Mouse (Mus musculus): Measurements from ENCODE around the gene Rnf6.

DNA sequence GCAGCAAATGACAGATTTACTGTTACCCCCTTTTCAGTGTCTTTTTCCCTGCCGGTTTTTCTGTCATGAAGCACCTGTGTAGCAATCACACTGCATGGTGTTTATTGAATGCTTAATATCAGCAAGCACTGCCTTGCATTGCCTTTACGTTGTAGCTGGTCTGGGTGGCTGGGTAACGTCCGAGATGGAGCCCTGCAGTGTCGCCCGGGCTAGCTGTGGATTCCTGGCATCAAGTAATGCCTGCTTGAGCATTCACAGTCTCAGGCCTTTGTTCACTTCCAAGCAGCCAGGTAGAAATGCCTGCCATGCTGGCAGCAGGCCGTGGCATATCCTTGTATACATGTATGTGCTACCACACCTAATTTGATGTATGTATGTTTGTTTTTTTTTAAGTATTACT lies 46.4 kb upstream of the Rnf6 start:
- TF ChIP-seq EP300 (IDR thresholded peaks at IDR 0.05; ENCODE audit: low read depth) (no peak), CTCF (IDR thresholded peaks at IDR 0.05; ENCODE audit: low read depth) (no peak)

Measured in heart, postnatal 0 days (tissue).